Mouse (Mus musculus) liver, embryonic 14.5 days (tissue): ENCODE results near the gene Capn9. TPM values are rescaled to one million over a fixed set of nuclear protein-coding genes. Genes with fewer than 3 reads are reported as not detected.

Experiments
- ATAC-seq: fragments of 200-750 bp; cut with Nextera tagmentation; 2 replicates; pipeline ENCODE4 v1.8.0; 2017; ENCODE audit warnings: moderate number of reproducible peaks, mild to moderate bottlenecking, moderate library complexity; ENCODE audit not compliant: insufficient read depth
- DNase-seq, 3 experiments: peaks; one replicate each; pipeline ENCODE4 v3.0.0-alpha.2; 2012 to 2013; ENCODE audit warnings: low read depth in 3 of 3, low spot score in 3 of 3
- H3K27ac ChIP-seq: fragments of 300-500 bp; sonication (generic); 2 replicates; pipeline ENCODE4 v1.5.1; 2014; ENCODE audit warnings: moderate library complexity, mild to moderate bottlenecking, control low read depth, inconsistent platforms
- H3K27me3 ChIP-seq: fragments of 300-500 bp; sonication (generic); 2 replicates; pipeline ENCODE4 v1.6.1; 2014; ENCODE audit warnings: mild to moderate bottlenecking, low read length, moderate library complexity; ENCODE audit not compliant: control insufficient read depth, insufficient read depth
- H3K36me3 ChIP-seq: fragments of 300-500 bp; sonication (generic); replicated peaks from 2 replicates; pipeline ENCODE4 v1.6.1; 2014; ENCODE audit warnings: low read depth; ENCODE audit not compliant: control insufficient read depth, insufficient read depth
- H3K4me1 ChIP-seq, 2 experiments: fragments of 200-500 bp in 1 of 2; fragments of 300-500 bp in 1 of 2; sonication (generic) in 1 of 2; replicated peaks; 2 replicates each; pipeline ENCODE4 v1.6.1; 2012 to 2014; ENCODE audit warnings: antibody characterized with exemption in 1 of 2, inconsistent platforms in 1 of 2, low read length in 1 of 2; ENCODE audit not compliant: control insufficient read depth in 2 of 2, insufficient read depth in 2 of 2
- H3K4me2 ChIP-seq: fragments of 300-500 bp; sonication (generic); 2 replicates; pipeline ENCODE4 v1.6.1; 2014; ENCODE audit warnings: low read depth, mild to moderate bottlenecking, control low read depth, moderate library complexity
- H3K4me3 ChIP-seq, 2 experiments: fragments of 200-500 bp in 1 of 2; fragments of 300-500 bp in 1 of 2; sonication (generic) in 1 of 2; 2 replicates each; pipeline ENCODE4 v1.5.1; 2012 to 2014; ENCODE audit warnings: low read depth in 2 of 2, low read length in 2 of 2, mild to moderate bottlenecking in 2 of 2, control low read depth in 1 of 2, inconsistent platforms in 1 of 2, moderate library complexity in 1 of 2; ENCODE audit not compliant: insufficient read depth in 1 of 2
- H3K9ac ChIP-seq: fragments of 300-500 bp; sonication (generic); replicated peaks from 2 replicates; pipeline ENCODE4 v1.6.1; 2014; ENCODE audit warnings: mild to moderate bottlenecking, control low read depth, moderate library complexity
- H3K9me3 ChIP-seq: fragments of 300-500 bp; sonication (generic); 2 replicates; pipeline ENCODE4 v1.6.1; 2016; ENCODE audit warnings: low read length, mixed read lengths; ENCODE audit not compliant: control insufficient read depth
- CTCF ChIP-seq: IDR thresholded peaks from 2 replicates; pipeline ENCODE4 v1.5.1; 2016; ENCODE audit warnings: antibody characterized with exemption, low read depth, control low read depth
- EP300 ChIP-seq: IDR thresholded peaks from 2 replicates; pipeline ENCODE4 v1.6.1; 2016; ENCODE audit warnings: antibody characterized with exemption, low read depth
- WGBS: fragments of 180-500 bp; shearing (Covaris S2); extraction: QIAGEN DNeasy Blood & Tissue Kit; methylation state at CpG from one replicate; pipeline ENCODE4 v1.1.7; 2014; ENCODE audit not compliant: insufficient replicate concordance; 5-methylcytosine and 5-hydroxymethylcytosine counted together
- polyA plus RNA-seq, 2 experiments: library from polyadenylated mRNA; depleted of rRNA in 1 of 2; stranded (reverse) in 1 of 2; unstranded in 1 of 2; fragments of >200 nt; fragmentation: Nextera tagmentation in 1 of 2; extraction: Ambion mirVana in 1 of 2; gene quantifications; 2 replicates each; pipeline versions ENCODE4 v1.2.1 to v1.2.3; 2012 to 2014

Gene Capn9
- polyA plus RNA-seq, 2 experiments, result not detected

- no peak overlapping the region for H3K4me3 ChIP-seq
- H3K4me2 ChIP-seq, result no peak overlapping the region
- no peaks in the 10 kb centered on the region for H3K4me1 ChIP-seq
- TF ChIP-seq CTCF, result no peak
- no peak for TF ChIP-seq EP300
- H3K9ac ChIP-seq, result no peak overlapping the region
- DNase-seq (no peak), ATAC-seq (no peak)
- H3K27me3 ChIP-seq, result no peaks in the 10 kb centered on the region
- H3K36me3 ChIP-seq, result no peaks in the 10 kb centered on the region; the same call in 1 of the 2 replicates
- WGBS, result 68% methylated on average over 14 of the region's 14 CpGs
- H3K9me3 ChIP-seq, result no peaks in the 10 kb centered on the region
- H3K27ac ChIP-seq, result no peak overlapping the region
These were observed 57.2 kb downstream of the Capn9 start for GRCm38 (mm10) chr8:124633001-124633703.

- TF ChIP-seq EP300 (no peak), CTCF (no peak)
- Histone ChIP-seq H3K36me3 (no peaks in the 10 kb centered on the region; the same call in 1 of the 2 replicates), H3K4me3 (no peak overlapping the region), H3K27me3 (no peaks in the 10 kb centered on the region), H3K27ac (no peak overlapping the region), H3K9me3 (no peaks in the 10 kb centered on the region), H3K4me2 (no peak overlapping the region), H3K4me1 (no peaks in the 10 kb centered on the region), H3K9ac (no peak overlapping the region)
- 72% methylated on average over 13 of the region's 13 CpGs for WGBS
- DNase-seq (no peak), ATAC-seq (no peak)
These were observed 58.7 kb downstream of the Capn9 start for GRCm38 (mm10) chr8:124634411-124635246.

GRCm38 (mm10) chr8:124635247-124635502 is 59.3 kb downstream of the Capn9 start:
- Histone ChIP-seq H3K36me3 (no peaks in the 10 kb centered on the region; the same call in 1 of the 2 replicates), H3K4me1 (no peaks in the 10 kb centered on the region), H3K9me3 (no peaks in the 10 kb centered on the region), H3K9ac (no peak overlapping the region), H3K4me3 (no peak overlapping the region), H3K27ac (no peak overlapping the region), H3K27me3 (no peaks in the 10 kb centered on the region), H3K4me2 (no peak overlapping the region)
- WGBS, result 61% methylated on average over 8 of the region's 8 CpGs
- TF ChIP-seq CTCF, result no peak
- TF ChIP-seq EP300, result no peak
- no peak for DNase-seq
- ATAC-seq, result no peak

- DNase-seq (no peak), ATAC-seq (no peak)
- H3K36me3 ChIP-seq, result no peaks in the 10 kb centered on the region; the same call in 1 of the 2 replicates
- H3K27me3 ChIP-seq, result no peaks in the 10 kb centered on the region
- no peak overlapping the region for H3K27ac ChIP-seq
- H3K4me2 ChIP-seq, result no peak overlapping the region
- H3K9me3 ChIP-seq, result no peaks in the 10 kb centered on the region
- 77% methylated on average over 8 of the region's 8 CpGs for WGBS
- no peak overlapping the region for H3K9ac ChIP-seq
- no peak for TF ChIP-seq EP300
- no peak for TF ChIP-seq CTCF
- 0 out of 4 replicates have a peak, but pooled peaks cover 0 to 2% of the 10 kb centered on the region in 2 experiments for H3K4me1 ChIP-seq
- H3K4me3 ChIP-seq, result no peak overlapping the region
These were observed 65.7 kb downstream of the Capn9 start for GRCm38 (mm10) chr8:124641599-124641998.
